Mouse (Mus musculus) E14TG2a.4 (cell line): ENCODE measurements around the gene Wap.

Source experiments
- H3K27me3 ChIP-seq: 2 replicates; pipeline ENCODE4 v1.6.1; 2014; ENCODE audit warnings: low read length, control low read depth; ENCODE audit not compliant: insufficient read depth
- H3K36me3 ChIP-seq: 2 replicates; pipeline ENCODE4 v1.6.1; 2014; ENCODE audit warnings: low read length, control low read depth; ENCODE audit not compliant: insufficient read depth
- H3K4me1 ChIP-seq: replicated peaks from 2 replicates; pipeline ENCODE4 v1.6.1; 2014; ENCODE audit warnings: low read depth, low read length, control low read depth
- H3K4me3 ChIP-seq: replicated peaks from 2 replicates; pipeline ENCODE4 v1.5.1; 2014; ENCODE audit warnings: mild to moderate bottlenecking, low read length
- H3K9me3 ChIP-seq: 2 replicates; pipeline ENCODE4 v1.6.1; 2014; ENCODE audit warnings: low read length, control low read depth
- CTCF ChIP-seq: conservative IDR thresholded peaks from 2 replicates; pipeline ENCODE4 v1.5.1; 2014; ENCODE audit warnings: low read length
- NANOG ChIP-seq: IDR thresholded peaks from 2 replicates; pipeline ENCODE4 v1.6.1; 2014; ENCODE audit warnings: borderline replicate concordance, low read length, mixed read lengths
- POU5F1 ChIP-seq: IDR thresholded peaks from 2 replicates; pipeline ENCODE4 v1.6.1; 2014; ENCODE audit warnings: low read length, borderline replicate concordance

The Wap gene

GRCm38 (mm10) chr11:6638537-6638936 lies at the start of gene Wap:
Wap (minus strand) TSS chr11:6638637.
- Histone ChIP-seq H3K27me3 (peaks cover 2% of the 10 kb centered on the region; the same call in 1 of the 2 replicates), H3K4me3 (no peak within 1 kb of the TSS), H3K36me3 (no peaks in the 10 kb centered on the region), H3K4me1 (no peaks in the 10 kb centered on the region), H3K9me3 (no peaks in the 10 kb centered on the region)
- TF ChIP-seq POU5F1: no peak
- TF ChIP-seq CTCF: no peak
- TF ChIP-seq NANOG: no peak

- Histone ChIP-seq H3K27me3 (no peaks in the 10 kb centered on the region), H3K4me1 (peaks cover 31% of the 10 kb centered on the region), H3K9me3 (peaks cover 11% of the 10 kb centered on the region), H3K4me3 (no peak overlapping the region), H3K36me3 (no peaks in the 10 kb centered on the region)
- TF ChIP-seq NANOG (no peak), POU5F1 (no peak), CTCF (no peak)
These were observed 46.3 kb upstream of the Wap start for GRCm38 (mm10) chr11:6684741-6685140.

GRCm38 (mm10) chr11:6680397-6680818 lies 42.0 kb upstream of the Wap start:
- peaks cover 50% of the 10 kb centered on the region for H3K4me1 ChIP-seq
- peaks cover 8% of the 10 kb centered on the region for H3K27me3 ChIP-seq
- peaks cover 11% of the 10 kb centered on the region for H3K9me3 ChIP-seq
- TF ChIP-seq NANOG (no peak), POU5F1 (no peak), CTCF (no peak)
- H3K4me3 ChIP-seq: peak overlapping the region; percentile 37; the same call in 1 of the 2 replicates
- H3K36me3 ChIP-seq: no peaks in the 10 kb centered on the region

GRCm38 (mm10) chr11:6679694-6680396 lies 41.4 kb upstream of the Wap start:
- H3K4me1 ChIP-seq: peaks cover 50% of the 10 kb centered on the region
- H3K27me3 ChIP-seq: peaks cover 8% of the 10 kb centered on the region
- H3K9me3 ChIP-seq: peaks cover 11% of the 10 kb centered on the region
- 0 out of 2 replicates have a peak, but pooled peaks cover 2% of the 10 kb centered on the region for H3K36me3 ChIP-seq
- H3K4me3 ChIP-seq: peak overlapping the region; percentile 37; the same call in 1 of the 2 replicates
- TF ChIP-seq CTCF (no peak), POU5F1 (no peak), NANOG (no peak)

GRCm38 (mm10) chr11:6677530-6677929 lies 39.1 kb upstream of the Wap start:
- H3K36me3 ChIP-seq: 0 out of 2 replicates have a peak, but pooled peaks cover 3% of the 10 kb centered on the region
- no peak for TF ChIP-seq CTCF
- TF ChIP-seq POU5F1: no peak
- no peak for TF ChIP-seq NANOG
- no peak overlapping the region for H3K4me3 ChIP-seq
- H3K4me1 ChIP-seq: peaks cover 48% of the 10 kb centered on the region
- peaks cover 7% of the 10 kb centered on the region for H3K9me3 ChIP-seq
- peaks cover 8% of the 10 kb centered on the region for H3K27me3 ChIP-seq

GRCm38 (mm10) chr11:6676641-6677040 lies 38.2 kb upstream of the Wap start:
- H3K27me3 ChIP-seq: peaks cover 8% of the 10 kb centered on the region
- peak overlapping the region; percentile 45 for H3K4me3 ChIP-seq
- H3K36me3 ChIP-seq: 0 out of 2 replicates have a peak, but pooled peaks cover 3% of the 10 kb centered on the region
- TF ChIP-seq POU5F1 (no peak), CTCF (no peak), NANOG (no peak)
- H3K9me3 ChIP-seq: peaks cover 4% of the 10 kb centered on the region
- peaks cover 48% of the 10 kb centered on the region for H3K4me1 ChIP-seq

- peaks cover 8% of the 10 kb centered on the region for H3K27me3 ChIP-seq
- TF ChIP-seq NANOG: no peak
- no peak for TF ChIP-seq POU5F1
- no peak for TF ChIP-seq CTCF
- H3K9me3 ChIP-seq: no peaks in the 10 kb centered on the region
- H3K4me3 ChIP-seq: no peak overlapping the region
- 0 out of 2 replicates have a peak, but pooled peaks cover 3% of the 10 kb centered on the region for H3K36me3 ChIP-seq
- peaks cover 45% of the 10 kb centered on the region for H3K4me1 ChIP-seq
These were observed 37.0 kb upstream of the Wap start for GRCm38 (mm10) chr11:6675402-6675801.

- H3K27me3 ChIP-seq: peaks cover 8% of the 10 kb centered on the region
- no peaks in the 10 kb centered on the region for H3K9me3 ChIP-seq
- TF ChIP-seq POU5F1 (no peak), NANOG (no peak), CTCF (no peak)
These were observed 36.3 kb upstream of the Wap start for GRCm38 (mm10) chr11:6674701-6675100.

More at GRCm38 (mm10) chr11:6674701-6675100, 36.3 kb upstream of the Wap start:
- Histone ChIP-seq H3K36me3 (0 out of 2 replicates have a peak, but pooled peaks cover 3% of the 10 kb centered on the region), H3K4me3 (no peak overlapping the region), H3K4me1 (peaks cover 38% of the 10 kb centered on the region)
